Mouse (Mus musculus): Measurements from ENCODE around the gene Slc30a6. TPM values are rescaled to one million over a fixed set of nuclear protein-coding genes. Genes with fewer than 3 reads are reported as not detected.
A peak's percentile ranks its signal among the peaks of the same experiment; 100 is the strongest.

The Slc30a6 gene
- polyA plus RNA-seq (2017; shearing (Covaris generic)): 10 to 100 TPM; 24.3 to 37.3 TPM

- ATAC-seq: peak; percentile 98
Observed at GRCm38 (mm10) chr17:74395383-74396065, at the start of gene Slc30a6. Slc30a6 (plus strand) TSS chr17:74395608.

DNA sequence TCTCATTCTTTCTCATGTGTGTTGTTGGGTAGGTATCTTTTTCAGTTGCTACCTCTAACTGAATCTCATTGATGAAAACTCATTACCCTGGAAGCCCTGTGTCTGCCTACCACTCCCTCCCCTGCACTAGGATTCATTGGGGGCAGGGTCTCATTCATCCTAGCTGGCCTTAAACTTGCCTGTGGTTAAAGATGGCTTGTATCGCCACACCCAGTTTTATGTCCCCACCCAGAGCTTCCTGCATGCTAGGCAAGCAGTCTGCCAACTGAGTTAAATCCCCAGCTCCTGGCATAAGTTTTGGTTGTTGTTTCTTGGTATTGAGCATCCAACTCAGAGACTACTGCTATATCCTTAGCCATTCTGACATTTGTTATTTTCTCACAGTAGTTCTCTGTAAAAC lies 31.8 kb upstream of the Slc30a6 start:
- no peak for ATAC-seq

DNA sequence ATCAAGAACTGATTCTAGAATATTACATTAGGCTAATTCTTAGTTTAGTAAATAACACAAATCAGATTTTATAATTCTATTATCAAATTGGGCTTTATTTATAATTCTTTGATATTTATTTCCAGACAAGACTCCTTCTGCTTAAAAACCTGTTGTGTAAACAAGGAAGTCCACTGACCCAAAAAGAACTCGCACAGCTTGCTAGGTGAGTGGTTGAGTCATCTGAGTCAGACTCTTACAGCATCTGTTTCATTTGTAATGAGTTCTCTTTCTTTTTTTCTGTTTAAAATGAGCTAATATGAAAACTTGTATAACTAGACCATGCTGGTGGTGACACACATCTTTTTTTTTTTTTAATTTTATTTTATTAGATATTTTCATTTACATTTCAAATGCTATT lies 18.5 kb upstream of the Slc30a6 start:
- ATAC-seq: no peak

- no peak for ATAC-seq
Observed at GRCm38 (mm10) chr17:74386657-74387056, 8.8 kb upstream of the Slc30a6 start.

DNA sequence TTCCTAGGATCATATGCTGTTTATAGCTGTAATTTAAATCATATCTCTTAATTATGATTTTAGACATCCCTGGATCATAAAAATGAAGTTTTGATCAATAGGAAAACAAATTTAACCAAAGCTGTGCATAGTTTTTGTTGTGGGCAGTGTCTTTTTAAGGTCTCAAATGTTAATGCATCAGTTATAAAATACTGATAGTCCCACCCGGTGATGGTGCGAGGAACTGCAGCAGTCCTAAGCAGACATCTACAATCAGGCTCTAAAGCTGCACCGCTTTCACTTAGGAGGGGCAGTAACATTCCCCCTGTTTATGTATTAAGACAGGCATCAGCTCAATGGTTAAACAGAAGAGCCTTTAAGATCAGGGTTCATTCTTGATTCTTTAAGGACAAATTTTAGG lies 5.6 kb upstream of the Slc30a6 start:
- no peak for ATAC-seq

DNA sequence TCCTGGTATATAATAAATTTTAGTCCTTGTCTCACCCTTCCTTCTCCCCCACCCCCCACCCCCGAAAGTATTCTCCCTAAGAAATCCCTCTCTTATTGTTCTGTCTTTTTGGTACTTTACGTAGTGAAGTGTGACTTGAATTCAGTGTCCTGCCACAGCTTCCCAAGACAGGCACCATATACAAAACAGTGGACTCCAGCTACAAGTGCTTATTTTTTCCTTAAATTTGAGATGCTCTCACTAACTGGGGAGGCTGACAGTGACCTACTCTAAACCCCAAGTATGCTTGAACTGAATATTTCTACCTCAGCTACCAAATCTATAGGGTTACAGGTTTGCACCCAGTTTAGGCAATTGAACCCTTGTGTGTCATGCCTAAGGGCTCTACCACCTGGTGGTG lies 1.0 kb upstream of the Slc30a6 start:
- ATAC-seq: no peak

DNA sequence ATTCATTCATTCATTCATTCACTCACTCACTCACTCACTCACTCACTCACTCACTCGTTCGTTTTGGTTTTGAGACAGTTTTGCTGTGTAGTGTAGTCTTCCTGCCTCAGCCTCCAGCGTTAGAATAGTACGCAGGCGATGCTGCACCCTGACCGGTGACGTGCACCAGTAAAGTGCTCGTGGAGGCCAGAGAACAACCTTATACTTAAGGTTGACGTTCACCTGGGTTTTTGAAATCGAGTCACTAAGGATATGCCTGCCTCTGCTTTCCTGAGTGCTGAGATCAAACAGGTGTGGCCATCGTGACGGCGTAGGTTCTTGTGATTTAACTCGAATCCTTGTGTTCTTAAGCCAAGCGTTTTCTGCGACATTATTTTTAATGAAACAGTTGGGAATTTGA lies 553 bp upstream of the Slc30a6 start:
- ATAC-seq: peak; percentile 35

DNA sequence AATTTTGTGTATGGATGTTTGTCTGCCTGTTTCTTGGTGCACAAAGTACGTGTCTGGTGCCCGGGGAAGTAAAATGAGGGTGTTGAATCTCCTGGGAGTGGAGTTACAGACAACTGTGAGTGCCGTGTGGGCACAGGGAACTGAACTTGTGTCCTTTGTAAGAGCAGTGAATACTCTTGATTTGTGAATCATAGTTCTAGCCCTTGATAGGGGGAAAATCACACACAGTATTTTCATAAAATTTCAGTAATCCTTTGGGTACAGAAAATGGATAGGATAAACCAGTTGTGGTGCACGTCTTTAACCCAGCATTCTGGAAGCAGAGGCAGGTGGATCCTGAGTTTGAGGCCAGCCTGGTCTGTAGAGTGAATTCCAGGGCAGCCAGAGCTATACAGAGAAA lies 1.4 kb downstream of the Slc30a6 start:
- no peak for ATAC-seq

DNA sequence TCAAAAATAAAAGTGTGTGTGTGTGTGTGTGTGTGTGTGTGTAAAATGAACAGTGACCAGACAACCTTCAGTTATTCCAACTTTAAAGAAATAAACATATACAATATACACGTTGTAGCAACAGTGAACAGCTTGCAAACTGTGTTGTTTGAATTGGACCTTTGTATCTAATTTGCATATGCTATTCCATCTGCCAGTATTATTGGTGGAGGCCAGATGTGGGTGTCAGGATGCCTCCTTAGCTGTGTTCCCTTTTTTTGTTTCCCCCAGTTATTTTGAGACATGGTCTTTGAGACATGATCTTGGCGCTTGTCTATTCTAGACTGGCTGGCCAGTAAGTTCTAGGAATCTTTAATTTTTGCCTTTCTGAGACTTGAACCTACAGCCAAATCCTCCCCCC lies 1.8 kb downstream of the Slc30a6 start:
- ATAC-seq: no peak

- ATAC-seq: no peak
Observed at GRCm38 (mm10) chr17:74402486-74403222, 7.2 kb downstream of the Slc30a6 start.

DNA sequence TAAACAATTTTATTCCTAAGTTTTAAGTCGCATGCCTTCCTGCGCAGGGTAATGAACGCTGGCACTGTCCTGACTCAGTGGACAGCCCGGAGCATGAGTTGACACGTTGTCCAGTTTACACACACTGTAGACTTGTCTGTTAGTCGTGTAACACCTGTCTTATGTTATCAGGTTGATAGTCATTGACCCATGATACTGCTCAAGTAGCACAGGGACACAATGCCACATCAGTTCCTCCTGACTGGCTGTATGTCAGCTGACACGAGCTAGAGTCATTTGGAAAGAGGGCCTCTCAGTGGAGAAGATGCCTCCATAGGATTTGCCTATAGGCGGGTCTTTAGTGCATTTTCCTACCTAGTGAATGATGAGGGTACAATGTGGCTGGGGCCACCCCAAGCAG lies 11.1 kb downstream of the Slc30a6 start:
- ATAC-seq: no peak

DNA sequence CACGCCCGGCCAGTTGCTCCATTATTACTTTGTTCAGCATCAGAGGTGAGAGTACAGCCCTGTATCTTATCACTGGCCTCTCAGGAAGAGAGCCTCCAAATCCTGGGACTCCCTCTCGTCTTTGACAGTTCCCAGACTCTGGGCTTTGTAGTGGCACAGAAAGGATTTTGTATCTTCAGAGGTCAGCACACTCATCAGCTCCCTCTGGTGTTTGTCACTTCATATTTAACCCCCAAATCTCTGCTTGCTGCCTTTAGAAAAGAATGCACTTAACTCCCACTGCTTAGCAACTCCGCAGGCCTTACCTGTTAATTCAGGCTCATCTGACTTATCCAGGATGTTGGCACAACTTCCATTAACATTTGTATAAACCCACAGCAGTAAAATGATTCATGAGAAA lies 14.3 kb downstream of the Slc30a6 start:
- ATAC-seq: no peak

DNA sequence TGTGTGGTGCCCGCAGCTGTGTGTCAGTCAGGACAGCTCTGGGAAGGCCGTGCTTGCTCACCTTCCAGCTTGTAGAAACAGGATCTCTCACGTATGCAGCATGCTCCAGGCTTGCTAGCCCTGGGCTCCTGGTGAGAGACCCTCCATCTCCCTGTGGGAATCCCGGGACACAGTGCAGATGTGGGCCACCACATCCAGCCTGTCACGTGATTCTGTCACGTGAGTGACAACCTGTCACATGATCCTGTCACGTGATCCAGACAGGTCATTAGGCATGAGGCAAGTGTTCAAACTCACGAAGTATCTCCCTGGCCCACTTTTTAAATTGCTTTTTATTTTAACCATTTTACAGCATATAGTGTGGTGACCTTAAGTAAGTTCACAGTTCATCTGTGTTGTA lies 17.9 kb downstream of the Slc30a6 start:
- no peak for ATAC-seq

DNA sequence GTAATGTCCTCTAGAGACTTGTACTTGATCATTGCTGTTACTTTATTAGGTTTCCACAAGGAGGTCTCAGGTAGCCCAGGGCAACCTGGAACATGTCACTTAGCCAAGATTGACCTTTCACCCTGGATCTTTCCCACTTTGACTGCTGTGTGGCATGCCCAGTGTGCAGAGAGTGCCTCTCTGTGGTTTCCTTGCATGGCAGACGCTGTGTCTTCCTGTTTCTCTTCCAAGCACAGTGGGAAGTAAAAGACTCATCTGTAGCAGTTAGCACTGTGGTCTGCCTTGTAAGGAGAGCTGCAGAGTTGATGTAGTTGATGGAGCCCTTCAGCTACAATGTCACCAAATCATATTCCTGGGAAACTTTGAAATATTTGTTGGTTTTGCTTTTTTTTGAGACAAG lies 19.3 kb downstream of the Slc30a6 start:
- ATAC-seq: no peak

GRCm38 (mm10) chr17:74416841-74417360 lies 21.5 kb downstream of the Slc30a6 start:
- no peak for ATAC-seq

DNA sequence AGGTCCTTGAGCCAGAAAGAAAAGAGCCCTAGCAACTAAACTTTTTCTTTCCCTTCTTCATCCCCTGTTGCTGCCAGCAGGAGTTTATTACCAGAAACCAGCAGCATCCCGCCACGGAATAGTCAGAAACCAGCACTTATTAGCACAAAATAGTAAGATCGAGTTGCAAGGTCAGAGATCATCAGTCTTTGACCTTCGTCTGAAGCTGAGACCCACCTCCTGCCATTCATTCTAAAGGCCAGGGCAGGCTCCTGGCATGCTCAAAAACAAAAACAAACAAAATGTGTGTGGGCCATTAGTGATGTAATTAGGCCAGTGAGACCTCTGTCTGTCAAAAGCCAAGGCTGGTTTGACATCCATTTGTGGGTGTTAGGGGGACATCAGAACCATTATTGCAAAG lies 22.8 kb downstream of the Slc30a6 start:
- no peak for ATAC-seq

GRCm38 (mm10) chr17:74420656-74421055 lies 25.2 kb downstream of the Slc30a6 start:
- ATAC-seq: no peak

- no peak for ATAC-seq
Observed at GRCm38 (mm10) chr17:74424401-74425005, 29.1 kb downstream of the Slc30a6 start.

DNA sequence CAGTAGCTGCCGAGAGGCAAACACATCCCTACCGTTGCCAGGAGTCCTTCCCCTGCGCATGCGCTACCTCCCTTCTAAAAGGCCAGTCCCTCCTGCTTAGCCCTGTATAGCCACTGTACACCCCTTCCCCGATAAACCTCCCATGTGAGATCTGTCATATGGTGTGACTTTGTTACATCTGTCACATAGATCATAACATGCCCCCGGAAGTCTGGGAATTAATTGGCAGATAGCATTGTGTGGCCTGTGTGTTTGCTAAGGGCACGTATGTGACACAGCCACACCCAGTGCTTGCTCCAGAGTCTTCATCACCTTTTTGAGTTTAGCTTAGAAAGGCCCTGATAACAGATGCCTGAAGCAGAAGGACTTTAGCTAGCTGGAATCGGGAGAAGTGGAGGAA lies 34.7 kb downstream of the Slc30a6 start:
- ATAC-seq: no peak

- ATAC-seq: no peak
Observed at GRCm38 (mm10) chr17:74431481-74431880, 36.1 kb downstream of the Slc30a6 start.

- ATAC-seq: no peak
Observed at GRCm38 (mm10) chr17:74432631-74433030, 37.2 kb downstream of the Slc30a6 start.

GRCm38 (mm10) chr17:74437762-74438161 lies 42.4 kb downstream of the Slc30a6 start:
- no peak for ATAC-seq

DNA sequence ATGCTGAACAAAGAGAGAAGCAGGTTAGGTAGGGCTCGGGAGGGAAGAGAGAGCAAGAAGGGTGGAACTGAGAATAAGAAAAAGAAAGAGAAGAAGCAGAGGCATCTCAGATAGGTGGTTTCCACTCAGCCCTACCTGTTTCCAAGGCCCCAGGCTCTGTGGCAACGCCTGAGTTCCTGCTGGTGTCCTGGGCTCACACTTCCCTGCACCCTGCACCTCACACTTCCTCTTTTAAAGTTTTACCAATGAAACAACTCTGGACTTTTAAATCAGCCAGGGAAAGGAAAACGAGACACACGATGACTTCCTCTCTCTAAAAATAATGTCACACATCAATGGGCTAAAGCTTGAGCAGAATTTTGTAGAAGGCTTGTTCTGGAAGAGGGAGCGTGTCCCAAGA lies 45.1 kb downstream of the Slc30a6 start:
- no peak for ATAC-seq

GRCm38 (mm10) chr17:74449776-74450175 lies 54.4 kb downstream of the Slc30a6 start:
- ATAC-seq: no peak

Measured in CD4-positive, CD25-positive, alpha-beta regulatory T cell, adult 4 months (primary cell).